Mouse (Mus musculus) cortical plate, adult 2 months (tissue): ENCODE measurements around the gene Pfkfb4.

Source experiments
- CTCF ChIP-seq: fragments of 200-500 bp; IDR thresholded peaks from 2 replicates; pipeline ENCODE4 v1.5.1; 2011; ENCODE audit warnings: mild to moderate bottlenecking, control low read depth, low read length; ENCODE audit not compliant: insufficient read depth; ENCODE audit errors: extremely low read depth
- POLR2A ChIP-seq: fragments of 200-500 bp; IDR thresholded peaks from 2 replicates; pipeline ENCODE4 v1.6.1; 2011; ENCODE audit warnings: mild to moderate bottlenecking, low read length, control low read depth; ENCODE audit not compliant: insufficient read depth; ENCODE audit errors: extremely low read depth

DNA sequence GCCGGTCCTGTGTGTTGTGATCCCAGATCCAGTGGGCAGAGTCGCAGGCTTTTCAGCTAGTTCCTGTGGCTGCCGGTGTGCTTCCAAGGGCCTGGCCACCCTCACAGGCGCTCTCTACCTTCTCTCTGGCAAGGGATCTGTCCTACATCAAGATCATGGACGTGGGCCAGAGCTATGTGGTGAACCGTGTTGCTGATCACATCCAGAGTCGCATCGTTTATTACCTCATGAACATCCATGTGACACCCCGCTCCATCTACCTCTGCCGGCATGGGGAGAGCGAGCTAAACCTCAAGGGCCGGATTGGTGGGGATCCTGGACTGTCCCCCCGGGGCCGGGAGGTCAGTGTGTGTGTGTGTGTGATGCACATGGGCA, 18.7 kb downstream of the Pfkfb4 start:
- TF ChIP-seq POLR2A (no peak), CTCF (no peak)
